Mouse (Mus musculus) forebrain, embryonic 15.5 days (tissue): ENCODE results near the gene 1700001P01Rik. TPM values are rescaled to one million over a fixed set of nuclear protein-coding genes. Genes with fewer than 3 reads are reported as not detected.
A peak's percentile ranks its signal among the peaks of the same experiment; 100 is the strongest.

Experiments used
- ATAC-seq: fragments of 200-750 bp; cut with Nextera tagmentation; replicated peaks from 2 replicates; pipeline ENCODE4 v1.8.0; 2017; ENCODE audit warnings: mild to moderate bottlenecking, moderate TSS enrichment, moderate library complexity
- H3K27ac ChIP-seq: fragments of 300-500 bp; sonication (generic); replicated peaks from 2 replicates; pipeline ENCODE4 v1.5.1; 2015; ENCODE audit warnings: mild to moderate bottlenecking, inconsistent platforms
- H3K27me3 ChIP-seq: fragments of 300-500 bp; sonication (generic); 2 replicates; pipeline ENCODE4 v1.6.1; 2015; ENCODE audit warnings: inconsistent platforms
- H3K36me3 ChIP-seq: fragments of 300-500 bp; sonication (generic); 2 replicates; pipeline ENCODE4 v1.6.1; 2015; ENCODE audit warnings: mild to moderate bottlenecking, inconsistent platforms
- H3K4me1 ChIP-seq: fragments of 300-500 bp; sonication (generic); 2 replicates; pipeline ENCODE4 v1.6.1; 2015; ENCODE audit warnings: inconsistent platforms
- H3K4me2 ChIP-seq: fragments of 300-500 bp; sonication (generic); replicated peaks from 2 replicates; pipeline ENCODE4 v1.6.1; 2015; ENCODE audit warnings: mild to moderate bottlenecking, inconsistent platforms
- H3K4me3 ChIP-seq: fragments of 300-500 bp; sonication (generic); 2 replicates; pipeline ENCODE4 v1.5.1; 2015; ENCODE audit warnings: mild to moderate bottlenecking, inconsistent platforms
- H3K9ac ChIP-seq: fragments of 300-500 bp; sonication (generic); replicated peaks from 2 replicates; pipeline ENCODE4 v1.6.1; 2015; ENCODE audit warnings: mild to moderate bottlenecking, inconsistent platforms
- H3K9me3 ChIP-seq: fragments of 300-500 bp; sonication (generic); 2 replicates; pipeline ENCODE4 v1.6.1; 2016; ENCODE audit warnings: inconsistent platforms
- WGBS: fragments of 180-500 bp; shearing (Covaris S2); methylation state at CpG from one replicate; pipeline ENCODE4 v1.1.7; 2015; ENCODE audit warnings: mixed read lengths; 5-methylcytosine and 5-hydroxymethylcytosine counted together
- polyA plus RNA-seq: library from polyadenylated mRNA; unstranded; fragments of >200 nt; fragmentation: Nextera tagmentation; extraction: Ambion mirVana; gene quantifications from 2 replicates; pipeline ENCODE4 v1.2.1, GENCODE M21; 2015

Gene 1700001P01Rik
- 0.39 and 0.75 TPM in 2 replicates for polyA plus RNA-seq

GRCm38 (mm10) chr11:97775808-97776496 lies at the start of gene 1700001P01Rik:
TSS of gene 1700001P01Rik (minus strand) at chr11:97775918.
- Histone ChIP-seq H3K4me1 (peaks cover 19% of the 10 kb centered on the region), H3K27ac (no peak within 1 kb of the TSS), H3K9ac (no peak within 1 kb of the TSS), H3K9me3 (no peaks in the 10 kb centered on the region), H3K4me3 (no peak within 1 kb of the TSS), H3K36me3 (peaks cover 52% of the 10 kb centered on the region), H3K27me3 (no peaks in the 10 kb centered on the region), H3K4me2 (no peak within 1 kb of the TSS)
- ATAC-seq = no peak
- 42% methylated on average over 17 of the region's 17 CpGs for WGBS

GRCm38 (mm10) chr11:97825295-97825694 lies 49.6 kb upstream of the 1700001P01Rik start:
- 91% methylated on average over 10 of the region's 10 CpGs for WGBS
- no peak overlapping the region for H3K9ac ChIP-seq
- H3K27me3 ChIP-seq = no peaks in the 10 kb centered on the region
- peaks cover 47% of the 10 kb centered on the region for H3K36me3 ChIP-seq
- H3K9me3 ChIP-seq = no peaks in the 10 kb centered on the region
- no peak overlapping the region for H3K4me3 ChIP-seq
- no peak overlapping the region for H3K27ac ChIP-seq
- no peak for ATAC-seq
- no peak overlapping the region for H3K4me2 ChIP-seq
- no peaks in the 10 kb centered on the region for H3K4me1 ChIP-seq

DNA sequence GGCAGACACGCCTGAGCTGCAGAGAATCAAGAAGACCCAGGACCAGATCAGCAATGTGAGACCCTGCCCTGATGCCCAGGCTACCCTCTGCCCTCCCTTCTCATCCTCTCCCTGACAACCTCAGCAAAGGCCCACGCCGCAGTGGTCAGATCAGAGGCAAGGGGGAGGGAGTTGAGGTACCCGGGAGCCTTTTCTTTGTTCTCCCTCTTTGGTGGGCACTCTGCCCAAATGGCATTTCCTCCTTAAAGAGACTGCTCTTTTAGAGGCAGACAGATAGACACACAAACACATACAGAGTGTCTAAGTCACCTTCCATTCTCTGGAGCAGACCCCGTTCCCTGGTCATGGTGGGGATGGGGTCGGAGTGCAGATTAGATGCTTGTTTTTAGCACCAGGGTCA lies 49.2 kb upstream of the 1700001P01Rik start:
- H3K9me3 ChIP-seq = no peaks in the 10 kb centered on the region
- no peak overlapping the region for H3K27ac ChIP-seq
- no peaks in the 10 kb centered on the region for H3K27me3 ChIP-seq
- no peak overlapping the region for H3K9ac ChIP-seq
- H3K4me2 ChIP-seq = no peak overlapping the region
- 54% methylated on average over 6 of the region's 6 CpGs for WGBS
- peaks cover 49% of the 10 kb centered on the region for H3K36me3 ChIP-seq
- ATAC-seq = no peak
- no peak overlapping the region for H3K4me3 ChIP-seq
- no peaks in the 10 kb centered on the region for H3K4me1 ChIP-seq

- H3K36me3 ChIP-seq = peaks cover 46% of the 10 kb centered on the region
- H3K9ac ChIP-seq = no peak overlapping the region
- H3K4me1 ChIP-seq = peaks cover 1% of the 10 kb centered on the region; the same call in 1 of the 2 replicates
- no peak overlapping the region for H3K4me3 ChIP-seq
- no peak overlapping the region for H3K27ac ChIP-seq
- WGBS = 94% methylated on average over 11 of the region's 11 CpGs
- no peak overlapping the region for H3K4me2 ChIP-seq
- no peaks in the 10 kb centered on the region for H3K27me3 ChIP-seq
- no peaks in the 10 kb centered on the region for H3K9me3 ChIP-seq
- no peak for ATAC-seq
Measured at GRCm38 (mm10) chr11:97824168-97824567, 48.5 kb upstream of the 1700001P01Rik start.

DNA sequence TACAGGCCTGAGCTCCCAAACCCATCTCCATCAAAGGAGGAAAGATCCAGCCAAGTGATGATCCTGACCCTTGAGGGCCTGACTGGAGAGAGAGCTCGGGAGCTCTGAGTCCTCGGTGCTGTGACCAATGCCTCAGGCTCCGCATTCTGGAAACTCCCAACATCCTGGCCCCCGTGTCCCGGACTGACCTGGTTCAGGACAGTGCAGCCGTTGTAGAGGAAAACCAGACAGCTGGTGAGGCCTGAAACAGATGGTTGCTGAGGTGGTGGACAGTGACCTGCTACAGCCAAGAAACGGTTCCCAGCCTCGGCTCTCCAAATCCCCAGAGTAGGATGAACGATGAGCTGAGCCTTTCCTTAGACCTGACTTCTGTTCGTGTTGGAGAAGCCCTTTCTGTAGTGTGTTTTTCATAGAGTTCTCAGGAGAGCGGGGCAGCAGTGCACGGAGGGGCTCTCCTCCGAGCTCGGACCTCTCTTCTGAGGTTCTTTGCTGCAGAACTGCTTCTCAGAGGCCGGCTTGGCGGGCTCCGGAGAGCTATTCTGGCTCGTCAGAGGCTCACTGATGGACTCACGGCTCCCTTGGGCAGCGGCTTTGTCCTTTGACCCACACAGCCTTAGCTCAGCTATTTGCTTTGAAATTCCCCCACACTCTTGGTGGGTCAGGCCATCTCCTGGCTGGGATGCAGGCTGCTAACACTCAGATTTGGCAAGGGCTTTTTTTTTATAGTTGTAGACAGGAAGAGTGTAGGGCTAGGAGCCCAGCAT lies 47.3 kb upstream of the 1700001P01Rik start:
- H3K4me3 ChIP-seq = no peak overlapping the region
- no peak for ATAC-seq
- H3K4me2 ChIP-seq = no peak overlapping the region
- no peak overlapping the region for H3K9ac ChIP-seq
- H3K27ac ChIP-seq = no peak overlapping the region
- peaks cover 13% of the 10 kb centered on the region for H3K4me1 ChIP-seq
- H3K27me3 ChIP-seq = no peaks in the 10 kb centered on the region
- peaks cover 43% of the 10 kb centered on the region for H3K36me3 ChIP-seq
- WGBS = 84% methylated on average over 20 of the region's 20 CpGs
- no peaks in the 10 kb centered on the region for H3K9me3 ChIP-seq

DNA sequence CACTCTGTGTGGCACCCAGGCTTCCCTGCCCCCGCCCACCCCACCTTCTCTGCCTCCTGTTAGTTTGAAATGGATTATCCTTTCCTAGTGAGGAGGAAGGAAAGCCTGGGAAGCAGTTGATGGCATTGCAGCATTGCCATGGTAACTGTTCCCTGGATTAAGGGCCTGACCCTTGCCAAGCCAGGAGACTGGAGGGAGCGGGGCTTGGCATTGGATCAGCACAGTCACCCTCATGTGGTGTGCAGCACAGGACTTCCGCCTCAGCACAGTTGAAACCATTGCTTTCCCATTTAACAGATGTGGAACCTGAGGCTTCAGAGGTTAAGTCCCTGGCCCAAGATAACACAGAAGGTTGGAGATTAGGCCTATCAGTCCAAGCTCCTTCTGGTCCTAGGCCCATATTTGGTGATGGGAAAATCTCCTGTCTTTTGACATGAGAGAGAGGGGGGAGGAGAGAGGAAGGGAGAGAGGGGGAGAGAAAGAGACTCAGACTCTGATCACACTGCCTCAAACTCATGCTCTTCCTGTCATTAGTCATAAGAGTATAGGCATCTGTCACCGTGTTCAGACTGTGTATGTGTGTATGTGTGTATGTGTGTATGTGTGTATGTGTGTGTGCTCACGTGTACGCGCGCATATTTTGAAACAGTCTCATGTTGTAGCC lies 45.8 kb upstream of the 1700001P01Rik start:
- H3K27me3 ChIP-seq = no peaks in the 10 kb centered on the region
- no peak overlapping the region for H3K27ac ChIP-seq
- H3K9me3 ChIP-seq = no peaks in the 10 kb centered on the region
- peaks cover 16% of the 10 kb centered on the region for H3K4me1 ChIP-seq
- 89% methylated on average over 8 of the region's 8 CpGs for WGBS
- H3K9ac ChIP-seq = no peak overlapping the region
- no peak overlapping the region for H3K4me2 ChIP-seq
- ATAC-seq = no peak
- H3K36me3 ChIP-seq = peaks cover 37% of the 10 kb centered on the region
- no peak overlapping the region for H3K4me3 ChIP-seq

DNA sequence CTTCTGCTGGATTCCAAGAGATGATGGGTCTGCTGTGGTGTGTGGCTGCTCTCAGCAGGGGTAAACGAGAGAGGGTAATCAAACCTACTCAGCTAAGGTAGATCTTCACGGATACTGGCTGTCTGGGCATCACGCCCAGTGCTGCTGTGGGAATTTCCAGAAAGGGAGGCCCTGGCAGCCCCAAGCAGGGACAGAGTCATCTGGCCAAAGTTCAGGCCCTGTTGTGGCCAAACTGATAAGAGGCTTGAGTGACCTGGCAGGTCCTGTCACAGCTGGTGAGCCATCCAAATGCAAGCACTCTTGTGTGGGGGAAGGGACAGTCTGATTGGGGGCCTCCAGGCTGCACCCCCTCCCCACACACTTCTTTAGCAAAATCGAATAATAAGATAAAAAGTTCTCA lies 45.1 kb upstream of the 1700001P01Rik start:
- H3K4me1 ChIP-seq = peaks cover 16% of the 10 kb centered on the region
- H3K27me3 ChIP-seq = no peaks in the 10 kb centered on the region
- H3K27ac ChIP-seq = no peak overlapping the region
- no peak overlapping the region for H3K9ac ChIP-seq
- ATAC-seq = no peak
- no peak overlapping the region for H3K4me2 ChIP-seq
- 60% methylated on average over 4 of the region's 4 CpGs for WGBS
- H3K4me3 ChIP-seq = no peak overlapping the region
- H3K9me3 ChIP-seq = no peaks in the 10 kb centered on the region
- H3K36me3 ChIP-seq = peaks cover 38% of the 10 kb centered on the region

GRCm38 (mm10) chr11:97819923-97820322 lies 44.2 kb upstream of the 1700001P01Rik start:
- H3K9me3 ChIP-seq = no peaks in the 10 kb centered on the region
- 93% methylated on average over 5 of the region's 5 CpGs for WGBS
- H3K4me2 ChIP-seq = no peak overlapping the region
- no peaks in the 10 kb centered on the region for H3K27me3 ChIP-seq
- peaks cover 36% of the 10 kb centered on the region for H3K36me3 ChIP-seq
- H3K9ac ChIP-seq = no peak overlapping the region
- no peak overlapping the region for H3K27ac ChIP-seq
- H3K4me1 ChIP-seq = peaks cover 16% of the 10 kb centered on the region
- no peak for ATAC-seq
- no peak overlapping the region for H3K4me3 ChIP-seq

DNA sequence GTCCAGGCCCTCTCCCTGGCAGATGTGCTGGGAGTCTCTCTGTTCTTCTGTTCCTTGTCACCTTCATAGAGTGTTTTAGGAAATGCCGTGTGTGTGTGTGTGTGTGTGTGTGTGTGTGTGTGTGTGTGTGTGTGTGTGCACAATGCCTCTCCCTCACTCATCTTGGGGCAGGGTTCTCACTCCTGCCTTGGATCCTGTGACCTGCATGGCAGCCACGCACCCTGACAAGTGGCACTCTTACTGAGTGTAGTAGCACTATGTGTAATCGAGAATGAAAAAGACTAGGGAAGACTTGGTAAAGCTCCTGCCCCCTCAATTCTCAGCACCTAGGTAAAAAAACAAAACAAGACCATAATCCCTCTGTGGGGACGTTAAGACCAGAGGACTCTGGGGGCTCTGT lies 43.4 kb upstream of the 1700001P01Rik start:
- Histone ChIP-seq H3K4me1 (peaks cover 16% of the 10 kb centered on the region), H3K36me3 (peaks cover 29% of the 10 kb centered on the region), H3K27ac (peak overlapping the region; percentile 66), H3K9ac (no peak overlapping the region), H3K4me3 (no peak overlapping the region), H3K4me2 (no peak overlapping the region), H3K27me3 (no peaks in the 10 kb centered on the region), H3K9me3 (no peaks in the 10 kb centered on the region)
- ATAC-seq = no peak
- 43% methylated on average over 4 of the region's 4 CpGs for WGBS

DNA sequence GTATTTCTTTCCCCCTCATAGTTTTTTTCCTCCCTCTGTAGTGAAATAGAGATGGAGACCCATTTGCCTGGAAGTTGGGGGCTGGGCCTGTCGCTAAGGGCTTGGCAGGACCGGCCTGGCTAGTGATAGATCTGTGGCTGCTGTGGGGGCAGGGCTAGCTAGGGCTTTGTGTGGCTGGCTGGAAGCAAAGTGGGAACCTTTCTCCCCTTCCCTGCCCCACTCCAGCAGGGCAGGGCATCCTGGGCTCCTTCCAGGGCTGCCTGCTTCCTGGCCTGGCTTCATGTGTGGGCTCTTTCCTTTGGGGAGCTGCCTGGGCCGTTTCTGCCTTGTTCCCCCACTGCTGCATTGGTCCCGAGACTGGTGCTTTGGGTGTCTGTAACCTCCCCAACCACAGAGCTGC lies 42.9 kb upstream of the 1700001P01Rik start:
- H3K27me3 ChIP-seq = no peaks in the 10 kb centered on the region
- H3K9me3 ChIP-seq = no peaks in the 10 kb centered on the region
- peaks cover 26% of the 10 kb centered on the region for H3K36me3 ChIP-seq
- H3K9ac ChIP-seq = no peak overlapping the region
- no peak overlapping the region for H3K4me3 ChIP-seq
- WGBS = 1% methylated on average over 4 of the region's 4 CpGs
- H3K4me2 ChIP-seq = no peak overlapping the region
- H3K4me1 ChIP-seq = peaks cover 22% of the 10 kb centered on the region
- ATAC-seq = peak; percentile 73
- peak overlapping the region; percentile 66 for H3K27ac ChIP-seq

GRCm38 (mm10) chr11:97818003-97818402 lies 42.3 kb upstream of the 1700001P01Rik start:
- Histone ChIP-seq H3K36me3 (peaks cover 26% of the 10 kb centered on the region), H3K4me2 (no peak overlapping the region), H3K4me1 (peaks cover 27% of the 10 kb centered on the region), H3K9me3 (no peaks in the 10 kb centered on the region), H3K9ac (no peak overlapping the region), H3K27me3 (no peaks in the 10 kb centered on the region), H3K4me3 (no peak overlapping the region), H3K27ac (0 out of 2 replicates have a peak overlapping the region, but pooled peaks have one; percentile 66)
- 20% methylated on average over 6 of the region's 6 CpGs for WGBS
- ATAC-seq = no peak

- H3K27ac ChIP-seq = no peak overlapping the region
- H3K9ac ChIP-seq = no peak overlapping the region
- no peaks in the 10 kb centered on the region for H3K27me3 ChIP-seq
- peaks cover 34% of the 10 kb centered on the region for H3K4me1 ChIP-seq
- H3K36me3 ChIP-seq = peaks cover 26% of the 10 kb centered on the region
- 45% methylated on average over 5 of the region's 5 CpGs for WGBS
- H3K4me2 ChIP-seq = no peak overlapping the region
- H3K9me3 ChIP-seq = no peaks in the 10 kb centered on the region
- H3K4me3 ChIP-seq = no peak overlapping the region
- no peak for ATAC-seq
Measured at GRCm38 (mm10) chr11:97817379-97817778, 41.7 kb upstream of the 1700001P01Rik start.
